Mouse (Mus musculus): ENCODE results near the gene Alkbh3.

GRCm38 (mm10) chr2:93991336-93991735, 19.3 kb downstream of the Alkbh3 start:
- TF ChIP-seq CTCF (IDR thresholded peaks at IDR 0.05; ENCODE audit: insufficient read depth, low read length) (no peak), POLR2A (IDR thresholded peaks at IDR 0.05; ENCODE audit: borderline replicate concordance, extremely low read depth, low read depth, low read length) (no peak)

Data from lung, adult 2 months (tissue).